23 mouse cellular contexts compared by ENCODE assay signal in the genomic region with DNA sequence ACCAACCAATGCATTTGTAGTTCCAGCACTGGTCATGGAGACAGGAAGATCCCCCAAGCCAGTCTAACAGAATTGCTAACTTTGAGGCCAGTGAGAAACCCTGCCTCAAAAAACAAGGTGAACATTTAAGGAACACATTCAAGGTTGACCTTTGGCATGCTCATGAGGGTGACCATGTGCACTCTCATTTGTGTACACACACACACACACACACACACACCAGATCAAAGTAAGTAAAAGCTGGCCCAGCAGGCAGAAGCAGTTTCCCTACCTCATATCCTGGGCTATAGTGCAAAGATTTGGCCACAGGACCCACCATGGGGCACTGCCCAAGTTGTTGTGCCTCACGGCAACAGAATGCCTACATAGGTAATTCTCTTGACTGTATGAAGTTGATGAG.
A peak's percentile ranks its signal among the peaks of the same experiment; 100 is the strongest.
DNase-seq lines count a peak whose midpoint lies in the region; ATAC-seq lines count a peak whose summit lies in the region.
"Had no signal": no experiment of that assay in that cellular context is flagged by ENCODE, and none has a peak within 500 bp of the region (broad histone marks: within the 10 kb centered on the region; RNA-seq: fewer than 3 reads in every experiment).

No protein-coding gene starts in this region.

- 0 out of 2 replicates have a peak overlapping the region, but pooled peaks have one; percentile 17 for H3K27ac ChIP-seq in midbrain, embryonic 10.5 days (replicated peaks)
- no peak overlapping the region for H3K27ac ChIP-seq in midbrain, embryonic 14.5 days (replicated peaks; ENCODE audit: low read depth, low read length)
- no peak overlapping the region for H3K27ac ChIP-seq in embryonic facial prominence, embryonic 10.5 days (replicated peaks)
- H3K27ac ChIP-seq in hindbrain, embryonic 14.5 days = no peak overlapping the region
- H3K27ac ChIP-seq: embryonic facial prominence, embryonic 12.5 days; gastrocnemius, adult 2 months; heart, embryonic 13.5 days; hindbrain, embryonic 10.5 days; limb, embryonic 12.5 days; liver, embryonic 12.5 days; neural tube, embryonic 13.5 days had no signal

- no peaks in the 10 kb centered on the region for H3K9me3 ChIP-seq in midbrain, embryonic 10.5 days (replicated peaks)
- H3K9me3 ChIP-seq in midbrain, embryonic 14.5 days (ENCODE audit: control insufficient read depth, low read length) = no peaks in the 10 kb centered on the region
- no peaks in the 10 kb centered on the region for H3K9me3 ChIP-seq in embryonic facial prominence, embryonic 10.5 days
- no peaks in the 10 kb centered on the region for H3K9me3 ChIP-seq in hindbrain, embryonic 14.5 days (ENCODE audit: control insufficient read depth, low read length)
- H3K9me3 ChIP-seq: embryonic facial prominence, embryonic 12.5 days; heart, embryonic 13.5 days; hindbrain, embryonic 10.5 days; limb, embryonic 12.5 days; liver, embryonic 12.5 days; neural tube, embryonic 13.5 days had no signal

- no peak for DNase-seq in midbrain, embryonic 10.5 days (ENCODE audit: low spot score)
- no peak for DNase-seq in midbrain, embryonic 14.5 days
- peak; percentile 60 for DNase-seq in kidney, adult 9 months
- DNase-seq in kidney, postnatal 10 days = peak; percentile 36
- no peak for DNase-seq in embryonic facial prominence, embryonic 10.5 days (ENCODE audit: low spot score)
- DNase-seq in hindbrain, embryonic 14.5 days (ENCODE audit: low spot score) = no peak
- no peak for DNase-seq in layer of hippocampus, postnatal 10 days (ENCODE audit: low spot score in 2 of 2)
- DNase-seq: adrenal gland, postnatal 10 days; cerebellum, adult 8-10 months; cerebellum, postnatal 25 days; gastrocnemius, adult 2 months; gastrocnemius, postnatal 36 days; heart, postnatal 10 days; layer of hippocampus, adult 9-11 months; liver, postnatal 0 days had no signal

- peaks cover 34% of the 10 kb centered on the region for H3K4me1 ChIP-seq in midbrain, embryonic 10.5 days
- H3K4me1 ChIP-seq in midbrain, embryonic 14.5 days (ENCODE audit: control insufficient read depth, insufficient read depth, low read length) = peaks cover 20% of the 10 kb centered on the region
- H3K4me1 ChIP-seq in embryonic facial prominence, embryonic 10.5 days = peaks cover 28% of the 10 kb centered on the region
- H3K4me1 ChIP-seq in hindbrain, embryonic 14.5 days (replicated peaks; ENCODE audit: control insufficient read depth, insufficient read depth, low read length) = peaks cover 17% of the 10 kb centered on the region; the same call in 1 of the 2 replicates
- H3K4me1 ChIP-seq: heart, embryonic 13.5 days; liver, embryonic 12.5 days had no signal

- no peak overlapping the region for H3K4me3 ChIP-seq in midbrain, embryonic 10.5 days
- no peak overlapping the region for H3K4me3 ChIP-seq in midbrain, embryonic 14.5 days (replicated peaks; ENCODE audit: low read depth, low read length)
- no peak overlapping the region for H3K4me3 ChIP-seq in embryonic facial prominence, embryonic 10.5 days
- H3K4me3 ChIP-seq in hindbrain, embryonic 14.5 days (replicated peaks; ENCODE audit: low read length) = no peak overlapping the region
- H3K4me3 ChIP-seq: embryonic facial prominence, embryonic 12.5 days; gastrocnemius, adult 2 months; heart, embryonic 13.5 days; hindbrain, embryonic 10.5 days; limb, embryonic 12.5 days; liver, embryonic 12.5 days; neural tube, embryonic 13.5 days had no signal

- no peak overlapping the region for H3K9ac ChIP-seq in midbrain, embryonic 14.5 days (replicated peaks; ENCODE audit: low read length)
- no peak overlapping the region for H3K9ac ChIP-seq in hindbrain, embryonic 14.5 days
- H3K9ac ChIP-seq: embryonic facial prominence, embryonic 12.5 days; heart, embryonic 13.5 days; limb, embryonic 12.5 days; liver, embryonic 12.5 days; liver, postnatal 0 days; neural tube, embryonic 13.5 days had no signal

- WGBS in midbrain, embryonic 10.5 days = 75% methylated on average over 1 of the region's 1 CpGs
- 72% methylated on average over 1 of the region's 1 CpGs for whole genome bisulfite sequencing in midbrain, embryonic 14.5 days
- WGBS in embryonic facial prominence, embryonic 10.5 days = 74% methylated on average over 1 of the region's 1 CpGs
- WGBS in hindbrain, embryonic 14.5 days = 94% methylated on average over 1 of the region's 1 CpGs

- no peak overlapping the region for H3K4me2 ChIP-seq in midbrain, embryonic 14.5 days (ENCODE audit: low read length)
- H3K4me2 ChIP-seq in hindbrain, embryonic 14.5 days (replicated peaks) = no peak overlapping the region
- H3K4me2 ChIP-seq: embryonic facial prominence, embryonic 12.5 days; heart, embryonic 13.5 days; limb, embryonic 12.5 days; liver, embryonic 12.5 days; neural tube, embryonic 13.5 days had no signal

- peaks cover 44% of the 10 kb centered on the region for H3K27me3 ChIP-seq in midbrain, embryonic 10.5 days (ENCODE audit: low read depth, poor library complexity, severe bottlenecking)
- H3K27me3 ChIP-seq in midbrain, embryonic 14.5 days (ENCODE audit: control insufficient read depth, insufficient read depth, low read length) = no peaks in the 10 kb centered on the region
- peaks cover 33% of the 10 kb centered on the region for H3K27me3 ChIP-seq in embryonic facial prominence, embryonic 10.5 days (replicated peaks; ENCODE audit: low read depth, poor library complexity, severe bottlenecking)
- H3K27me3 ChIP-seq in hindbrain, embryonic 14.5 days (ENCODE audit: control insufficient read depth, insufficient read depth, low read length) = no peaks in the 10 kb centered on the region
- H3K27me3 ChIP-seq: liver, embryonic 12.5 days had no signal

- ATAC-seq in midbrain, embryonic 14.5 days (ENCODE audit: low FRiP score, low TSS enrichment) = no peak
- ATAC-seq in hindbrain, embryonic 14.5 days (ENCODE audit: low FRiP score) = no peak
- ATAC-seq: forebrain, embryonic 14.5 days; hindbrain, embryonic 16.5 days; liver, embryonic 12.5 days; liver, postnatal 0 days had no signal

- H3K36me3 ChIP-seq in midbrain, embryonic 10.5 days = no peaks in the 10 kb centered on the region
- H3K36me3 ChIP-seq in midbrain, embryonic 14.5 days (ENCODE audit: control insufficient read depth, insufficient read depth, low read length) = no peaks in the 10 kb centered on the region
- H3K36me3 ChIP-seq in embryonic facial prominence, embryonic 10.5 days (replicated peaks) = no peaks in the 10 kb centered on the region
- H3K36me3 ChIP-seq in hindbrain, embryonic 14.5 days (replicated peaks; ENCODE audit: control insufficient read depth, insufficient read depth) = no peaks in the 10 kb centered on the region
- H3K36me3 ChIP-seq: embryonic facial prominence, embryonic 12.5 days; heart, embryonic 13.5 days; hindbrain, embryonic 10.5 days; limb, embryonic 12.5 days; liver, embryonic 12.5 days; neural tube, embryonic 13.5 days had no signal

Comparison
In these comparisons a context has a peak if more than half of its experiments do, and no peak if none do; other contexts are left out.
1. DNase-seq: peak in kidney, adult 9 months (single experiment) and kidney, postnatal 10 days (single experiment); none in midbrain, embryonic 10.5 days (single experiment), midbrain, embryonic 14.5 days (single experiment), embryonic facial prominence, embryonic 10.5 days (single experiment), hindbrain, embryonic 14.5 days (single experiment) and layer of hippocampus, postnatal 10 days (0 of 2).